Mouse (Mus musculus): ENCODE measurements at regions not wholly inside any gene's neighbourhood (a gene's known extent, or its start where the extent isn't known, plus 50 kb on each side); places are given as distances from the start of the nearest gene placed in this dataset.
"Not testable (repeated sequence)": the region's sequence is repeated elsewhere in the genome, so short reads cannot be mapped to it uniquely, and the experiment has no call there.

DNA sequence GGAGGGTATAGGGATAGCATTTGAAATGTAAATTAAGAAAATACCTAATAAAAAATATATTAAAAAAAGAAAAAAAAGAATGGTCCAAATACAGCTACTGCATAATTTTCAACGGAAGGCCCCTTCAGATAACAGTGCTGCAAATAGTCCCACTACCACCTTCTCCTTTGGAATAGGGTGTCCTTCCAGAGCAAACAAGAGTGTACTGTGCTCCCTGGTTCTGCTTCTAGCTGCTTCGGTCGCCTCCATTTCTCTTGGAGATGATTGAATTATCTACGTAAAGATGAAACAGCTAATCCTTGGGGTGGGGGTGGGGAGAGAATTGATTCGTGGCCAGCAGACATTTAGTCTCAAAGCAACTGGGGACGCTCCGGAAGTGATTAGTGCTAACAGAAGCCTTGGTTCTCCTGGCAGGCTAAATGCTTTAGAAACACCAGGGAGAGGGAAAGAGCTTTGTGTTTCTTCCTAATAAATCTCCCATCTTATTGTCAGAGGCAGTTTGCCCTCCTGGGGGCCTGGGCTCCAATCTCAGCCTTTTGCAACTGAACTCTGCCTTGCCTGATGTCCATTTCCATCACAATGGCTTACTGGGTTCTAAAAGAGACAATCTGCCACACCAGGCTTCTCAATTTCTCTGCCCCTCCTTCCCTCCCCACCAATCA lies 184.5 kb upstream of the Tbl1xr1 start:
- no peak for DNase-seq

- DNase-seq = no peak
These were observed 183.5 kb upstream of the Tbl1xr1 start for GRCm38 (mm10) chr3:21892864-21893404.

GRCm38 (mm10) chr3:21895551-21895950 lies 180.9 kb upstream of the Tbl1xr1 start:
- DNase-seq = no peak

DNA sequence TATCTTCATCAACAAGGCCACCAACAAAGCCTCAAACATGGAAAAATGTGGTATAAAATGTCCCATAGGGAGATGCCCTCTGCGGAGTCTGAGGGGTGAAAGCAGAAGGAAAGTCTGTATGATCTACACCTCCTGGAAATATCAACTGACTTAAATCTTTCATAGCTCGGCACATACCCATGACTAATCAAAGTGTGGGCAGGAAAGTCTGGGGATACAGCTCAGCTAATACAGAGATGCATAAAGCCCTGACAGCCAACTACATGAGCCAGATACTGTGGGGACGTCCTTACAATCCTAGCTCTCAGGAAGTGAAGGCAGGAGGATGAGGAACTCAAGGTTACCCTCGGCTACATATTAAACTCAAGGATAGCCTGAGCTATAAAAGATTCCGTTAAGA lies 178.2 kb upstream of the Tbl1xr1 start:
- DNase-seq = no peak

DNA sequence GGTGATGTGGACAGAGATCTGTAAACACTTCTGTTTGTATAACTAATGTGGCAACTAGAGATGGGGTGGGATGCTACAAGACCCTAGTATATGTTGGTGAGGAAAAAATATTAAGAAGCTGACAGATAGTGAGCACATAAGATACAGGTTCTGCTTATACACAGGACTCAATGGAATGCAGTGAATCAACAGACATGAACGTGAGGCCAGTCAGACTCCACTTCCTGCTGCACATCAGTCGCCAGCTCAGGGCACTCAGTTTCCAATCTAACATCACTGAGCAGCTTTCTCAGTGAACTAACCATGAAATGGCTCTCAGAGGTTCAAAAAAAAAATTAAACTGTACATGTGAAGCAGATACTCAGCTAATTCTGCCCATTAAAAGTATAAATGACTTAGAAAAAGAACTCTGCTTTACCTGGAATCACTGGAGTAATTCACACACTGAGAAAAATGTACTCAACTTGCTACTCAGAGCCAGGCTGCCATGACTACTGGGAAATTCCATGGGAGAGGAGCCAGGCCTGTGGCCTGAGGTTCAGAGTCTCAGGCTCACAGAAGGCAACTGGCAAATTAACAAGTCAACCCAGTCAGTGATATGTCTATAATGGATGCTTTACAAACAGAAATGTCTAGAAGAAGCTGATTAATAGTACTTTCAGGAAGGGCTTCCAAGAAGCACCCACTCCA lies 170.9 kb upstream of the Tbl1xr1 start:
- peak; percentile 43 to 48 for DNase-seq

DNA sequence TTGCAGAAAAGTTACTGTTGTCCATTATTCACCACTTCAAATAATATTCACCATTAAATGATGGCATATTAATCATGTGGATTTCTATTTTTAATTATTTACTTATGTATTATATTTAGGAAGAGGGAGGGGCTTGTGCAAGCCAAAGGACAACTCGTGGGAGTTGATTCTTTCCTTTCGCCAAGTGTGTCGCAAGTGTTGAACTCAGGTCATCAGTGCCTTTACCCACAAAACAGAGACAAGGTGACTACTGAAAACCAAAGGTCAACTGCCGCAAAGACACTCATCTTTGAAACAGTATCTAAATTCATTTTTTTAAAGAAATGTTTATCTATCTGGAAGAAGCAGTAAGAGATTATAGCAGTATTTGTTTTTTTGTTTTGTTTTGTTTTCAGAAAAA lies 167.6 kb upstream of the Tbl1xr1 start:
- DNase-seq = no peak

GRCm38 (mm10) chr3:21910080-21910479 lies 166.4 kb upstream of the Tbl1xr1 start:
- DNase-seq = no peak

DNA sequence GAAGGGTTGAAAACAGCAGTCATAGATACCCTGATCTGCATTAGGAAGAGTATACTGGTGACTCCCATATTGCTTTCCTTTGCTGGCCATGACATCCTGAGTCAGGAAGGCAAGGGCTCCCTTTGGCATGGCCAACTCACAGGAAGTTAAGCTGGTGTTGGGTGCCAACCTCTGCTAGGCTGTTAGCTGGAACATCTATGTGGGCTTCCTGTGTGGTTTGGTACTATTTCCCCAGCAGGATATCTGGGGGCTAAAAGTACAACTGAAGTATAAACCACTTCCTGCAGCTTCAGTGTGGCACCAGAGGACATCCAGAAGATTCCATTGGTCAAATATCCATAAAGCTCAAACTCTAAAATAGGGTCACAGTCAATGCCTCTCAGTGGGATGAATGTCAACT lies 165.4 kb upstream of the Tbl1xr1 start:
- no peak for DNase-seq

- DNase-seq = no peak
These were observed 159.1 kb upstream of the Tbl1xr1 start for GRCm38 (mm10) chr3:21917228-21917910.

DNA sequence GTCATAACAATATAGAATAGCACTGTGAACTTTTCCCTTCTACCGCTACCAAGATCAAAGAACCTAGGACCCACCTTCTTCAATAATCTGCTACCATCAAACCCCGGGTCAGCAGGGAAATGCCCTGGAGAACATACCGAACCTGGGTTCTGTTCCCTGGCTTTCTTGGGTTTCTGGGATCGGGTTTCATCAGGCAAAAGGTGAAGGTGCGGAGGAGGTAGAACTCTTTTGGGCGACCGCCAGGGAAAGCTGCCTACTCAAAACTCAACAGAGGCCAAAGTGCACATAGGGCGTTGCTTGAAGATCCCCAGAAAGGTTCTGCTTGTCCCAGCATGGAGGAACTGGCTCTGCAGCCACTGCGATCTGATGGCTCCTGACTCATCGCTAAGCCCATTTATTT lies 158.0 kb upstream of the Tbl1xr1 start:
- peak; percentile 82 to 91 for DNase-seq

- DNase-seq = no peak
These were observed 156.5 kb upstream of the Tbl1xr1 start for GRCm38 (mm10) chr3:21919931-21920330.

- peak; percentile 64 to 75 for DNase-seq
These were observed 144.5 kb upstream of the Tbl1xr1 start for GRCm38 (mm10) chr3:21931951-21932350.

DNA sequence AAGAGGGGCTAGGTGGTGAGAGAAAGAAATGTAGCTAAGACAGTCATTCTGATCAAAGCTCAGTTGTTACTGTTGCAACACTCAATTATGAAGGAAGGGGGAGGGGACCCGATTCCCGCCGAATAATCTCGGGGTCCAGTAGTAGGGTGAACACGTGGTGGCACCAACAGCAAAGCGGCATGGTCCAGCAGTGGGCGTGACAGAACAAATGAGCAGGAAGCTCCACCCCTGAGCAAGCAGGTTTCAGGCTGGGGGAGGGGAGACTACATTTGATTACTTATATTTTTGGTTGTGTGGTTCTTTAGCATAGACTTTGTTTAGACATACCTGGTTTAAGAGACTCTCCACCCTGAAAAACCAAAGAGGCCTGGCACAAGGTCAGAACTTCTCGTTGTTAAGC lies 143.8 kb upstream of the Tbl1xr1 start:
- DNase-seq = not testable (repeated sequence)

DNA sequence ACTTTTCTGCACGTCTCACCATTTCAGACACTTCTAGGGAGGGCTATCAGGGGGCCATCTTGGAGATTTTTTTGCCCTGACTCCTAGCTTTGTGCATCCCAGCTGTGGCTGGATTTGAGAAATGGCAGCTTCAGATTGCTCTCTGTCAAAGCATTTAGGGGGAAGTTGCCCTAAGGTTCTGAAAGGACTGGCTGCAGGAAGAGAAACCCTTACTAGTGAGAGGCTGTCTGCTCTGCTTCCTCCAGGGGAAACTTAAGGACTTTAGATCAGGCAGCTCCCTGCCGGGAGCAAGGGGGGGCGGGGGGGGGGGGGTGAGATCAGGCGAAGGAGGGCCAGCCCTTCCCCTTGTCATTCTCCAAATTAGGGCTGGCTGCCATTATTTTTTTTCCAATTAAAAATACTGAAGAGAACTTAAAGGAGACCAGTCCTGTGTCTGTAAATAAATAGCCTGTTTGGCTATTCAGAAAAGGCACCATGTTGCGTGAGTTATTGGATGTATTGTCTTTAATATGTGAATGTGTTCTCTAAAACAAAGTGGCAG lies 141.7 kb upstream of the Tbl1xr1 start:
- DNase-seq = peak in 1 of 2 experiments; percentile 27

DNA sequence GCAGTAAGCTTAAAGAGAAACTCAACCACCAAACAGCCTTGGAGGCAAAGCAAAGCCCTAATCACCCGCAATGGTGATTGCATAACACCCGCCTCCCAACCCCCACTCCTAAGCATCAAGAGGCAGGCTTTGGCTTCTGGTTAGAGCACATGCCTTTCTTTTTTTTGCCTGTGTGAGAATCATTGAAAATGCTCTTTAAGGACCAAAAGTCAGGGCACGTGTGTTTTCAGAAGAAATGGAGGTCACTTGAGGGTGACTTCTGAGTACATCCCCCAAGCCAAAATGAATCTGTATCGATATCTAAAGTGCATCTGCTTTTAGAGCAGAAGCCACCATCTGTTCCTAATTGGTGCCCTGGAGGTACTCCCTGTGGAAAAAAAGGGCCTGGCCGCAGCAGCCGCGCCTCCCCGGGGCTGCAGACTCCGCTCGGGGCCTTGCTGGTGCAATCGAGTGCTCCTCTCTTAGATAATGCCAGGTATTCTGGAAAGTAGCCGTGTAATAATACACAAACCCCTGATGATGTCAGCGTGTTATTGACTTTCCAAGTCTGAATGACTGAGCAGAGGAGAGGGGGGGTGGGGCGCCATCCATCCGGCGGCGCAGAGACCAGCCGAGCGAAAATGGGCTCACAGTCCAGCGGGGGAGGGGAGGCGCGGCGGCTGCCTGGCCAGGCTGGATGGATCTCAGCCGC lies 140.7 kb upstream of the Tbl1xr1 start:
- peak; percentile 94 to 96 for DNase-seq

GRCm38 (mm10) chr3:21936262-21936603 lies 140.2 kb upstream of the Tbl1xr1 start:
- no peak for DNase-seq

GRCm38 (mm10) chr3:21936616-21937015 lies 139.8 kb upstream of the Tbl1xr1 start:
- no peak for DNase-seq

GRCm38 (mm10) chr3:21937281-21938035 lies 139.0 kb upstream of the Tbl1xr1 start:
- DNase-seq = no peak

DNA sequence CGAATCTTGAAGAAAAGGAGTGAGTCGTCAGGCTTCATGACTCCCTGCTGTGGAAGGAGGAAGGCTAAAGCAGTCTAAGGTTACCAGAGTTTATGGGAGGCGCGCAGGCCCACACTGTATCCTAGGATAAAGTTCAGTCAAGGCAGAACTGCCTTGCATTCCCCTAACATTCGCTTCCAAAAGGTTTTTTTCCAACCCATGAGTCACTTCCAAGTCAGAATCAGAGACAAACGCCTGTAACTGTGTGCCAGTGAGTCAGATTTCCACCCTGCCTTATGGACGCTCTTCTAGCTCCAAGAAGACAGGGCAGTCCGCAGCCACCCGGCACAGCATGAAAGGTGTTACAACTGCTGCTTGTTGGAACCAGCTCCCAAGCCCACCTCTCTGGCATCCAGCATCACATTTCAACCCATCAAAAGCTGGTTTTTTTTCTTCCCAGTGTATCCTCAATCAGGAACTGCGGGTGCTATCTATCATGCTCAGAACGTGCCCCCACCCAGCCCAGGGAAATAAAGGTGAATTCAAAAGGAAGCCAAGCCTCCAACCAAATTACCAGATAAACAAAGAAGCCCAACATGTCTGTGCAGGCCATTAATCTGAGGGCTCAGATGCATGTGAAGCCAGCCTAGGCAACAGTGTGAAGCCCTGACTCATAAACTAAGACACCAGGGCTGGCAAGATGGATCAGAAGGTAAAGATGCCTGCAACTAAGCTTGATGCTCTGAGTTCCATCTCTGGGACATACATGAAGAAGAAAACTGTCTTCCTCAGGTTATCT lies 138.2 kb upstream of the Tbl1xr1 start:
- DNase-seq = peak; percentile 57 to 62

DNA sequence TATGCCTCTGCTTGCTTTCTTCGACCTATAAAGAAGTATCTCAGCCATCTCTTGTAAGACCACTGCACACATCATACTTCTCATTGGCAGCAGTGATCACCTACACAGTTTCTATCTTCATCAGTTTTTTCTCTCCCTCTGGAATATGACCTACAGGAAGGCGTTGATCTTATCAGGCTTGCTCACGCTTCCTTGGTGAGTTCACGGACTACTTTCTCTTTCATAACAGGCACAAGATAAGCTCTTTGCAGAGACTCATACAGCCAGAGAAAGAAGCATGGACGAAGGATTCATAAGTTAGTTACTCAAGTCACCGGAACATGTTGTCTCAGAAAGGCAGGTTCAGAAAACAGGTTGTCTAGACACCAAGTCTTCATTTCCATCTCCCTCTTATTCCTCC lies 136.7 kb upstream of the Tbl1xr1 start:
- DNase-seq = no peak

GRCm38 (mm10) chr3:21941596-21941995 lies 134.9 kb upstream of the Tbl1xr1 start:
- no peak for DNase-seq

Data from kidney, adult 8-10 months (tissue).